Mouse (Mus musculus) limb, embryonic 14.5 days (tissue): ENCODE measurements around the gene Fndc3b. TPM values are rescaled to one million over a fixed set of nuclear protein-coding genes. Genes with fewer than 3 reads are reported as not detected.

Experiments used
- ATAC-seq: fragments of 200-750 bp; cut with Nextera tagmentation; 2 replicates; pipeline ENCODE4 v1.8.0; 2017; ENCODE audit warnings: low read depth, moderate number of reproducible peaks, moderate TSS enrichment; ENCODE audit not compliant: low FRiP score
- DNase-seq: peaks from one replicate; pipeline ENCODE4 v3.0.0-alpha.2; 2015; ENCODE audit warnings: low spot score
- H3K27ac ChIP-seq: fragments of 300-500 bp; sonication (generic); replicated peaks from 2 replicates; pipeline ENCODE4 v1.5.1; 2014; ENCODE audit warnings: low read depth, mild to moderate bottlenecking, low read length, moderate library complexity, mixed read lengths
- H3K27me3 ChIP-seq: fragments of 300-500 bp; sonication (generic); 2 replicates; pipeline ENCODE4 v1.6.1; 2014; ENCODE audit warnings: low read length, mixed read lengths; ENCODE audit not compliant: control insufficient read depth, insufficient read depth
- H3K36me3 ChIP-seq: fragments of 300-500 bp; sonication (generic); 2 replicates; pipeline ENCODE4 v1.6.1; 2014; ENCODE audit warnings: mild to moderate bottlenecking, low read length, moderate library complexity, mixed read lengths; ENCODE audit not compliant: control insufficient read depth, insufficient read depth
- H3K4me1 ChIP-seq: fragments of 300-500 bp; sonication (generic); 2 replicates; pipeline ENCODE4 v1.6.1; 2014; ENCODE audit warnings: antibody characterized with exemption, low read length, mixed read lengths; ENCODE audit not compliant: control insufficient read depth, insufficient read depth
- H3K4me2 ChIP-seq: fragments of 300-500 bp; sonication (generic); replicated peaks from 2 replicates; pipeline ENCODE4 v1.6.1; 2014; ENCODE audit warnings: low read depth, mild to moderate bottlenecking, low read length, moderate library complexity; ENCODE audit not compliant: severe bottlenecking
- H3K4me3 ChIP-seq: fragments of 300-500 bp; sonication (generic); replicated peaks from 2 replicates; pipeline ENCODE4 v1.5.1; 2014; ENCODE audit warnings: low read length
- H3K9ac ChIP-seq: fragments of 300-500 bp; sonication (generic); 2 replicates; pipeline ENCODE4 v1.6.1; 2014; ENCODE audit warnings: mild to moderate bottlenecking, low read depth, low read length, moderate library complexity; ENCODE audit not compliant: severe bottlenecking
- H3K9me3 ChIP-seq: fragments of 300-500 bp; sonication (generic); 2 replicates; pipeline ENCODE4 v1.6.1; 2016; ENCODE audit warnings: low read length; ENCODE audit not compliant: control insufficient read depth
- POLR2A ChIP-seq: fragments of 200-500 bp; IDR thresholded peaks from 2 replicates; pipeline ENCODE4 v1.8.0; 2012; ENCODE audit warnings: inconsistent platforms, mild to moderate bottlenecking, moderate library complexity, borderline replicate concordance; ENCODE audit not compliant: insufficient read depth, insufficient read length; ENCODE audit errors: extremely low read depth
- WGBS: fragments of 180-500 bp; shearing (Covaris S2); extraction: QIAGEN DNeasy Blood & Tissue Kit; methylation state at CpG from one replicate; pipeline ENCODE4 v1.1.7; 2014; 5-methylcytosine and 5-hydroxymethylcytosine counted together
- polyA plus RNA-seq, 2 experiments: library from polyadenylated mRNA; depleted of rRNA in 1 of 2; stranded (reverse) in 1 of 2; unstranded in 1 of 2; fragments of >200 nt; fragmentation: Nextera tagmentation in 1 of 2; extraction: Ambion mirVana in 1 of 2; gene quantifications; 2 replicates each; pipeline versions ENCODE4 v1.2.1 to v1.2.3; 2012 to 2014

Fndc3b gene
- polyA plus RNA-seq, 2 experiments: 39.6 to 41.3 TPM

- Histone ChIP-seq H3K9me3 (no peaks in the 10 kb centered on the region), H3K4me3 (no peak overlapping the region), H3K27me3 (no peaks in the 10 kb centered on the region), H3K36me3 (peaks cover 11% of the 10 kb centered on the region; the same call in 1 of the 2 replicates), H3K4me2 (no peak overlapping the region), H3K4me1 (peaks cover 38% of the 10 kb centered on the region), H3K9ac (no peak overlapping the region), H3K27ac (no peak overlapping the region)
- DNase-seq: no peak
- WGBS: 82% methylated on average over 11 of the region's 11 CpGs
- TF ChIP-seq POLR2A: no peak
- no peak for ATAC-seq
Observed at GRCm38 (mm10) chr3:27613828-27614227, 97.3 kb downstream of the Fndc3b start.

GRCm38 (mm10) chr3:27613011-27613410, 98.1 kb downstream of the Fndc3b start:
- ATAC-seq: no peak
- Histone ChIP-seq H3K4me1 (peaks cover 43% of the 10 kb centered on the region), H3K27ac (no peak overlapping the region), H3K9me3 (no peaks in the 10 kb centered on the region), H3K27me3 (no peaks in the 10 kb centered on the region), H3K4me3 (no peak overlapping the region), H3K36me3 (peaks cover 3% of the 10 kb centered on the region; the same call in 1 of the 2 replicates), H3K4me2 (no peak overlapping the region), H3K9ac (no peak overlapping the region)
- no peak for DNase-seq
- no peak for TF ChIP-seq POLR2A
- WGBS: 62% methylated on average over 4 of the region's 4 CpGs

- H3K27me3 ChIP-seq: no peaks in the 10 kb centered on the region
- no peak for TF ChIP-seq POLR2A
- 0 out of 2 replicates have a peak, but pooled peaks cover 3% of the 10 kb centered on the region for H3K36me3 ChIP-seq
- ATAC-seq: no peak
- no peaks in the 10 kb centered on the region for H3K9me3 ChIP-seq
- H3K9ac ChIP-seq: no peak overlapping the region
- DNase-seq: no peak
- H3K4me2 ChIP-seq: no peak overlapping the region
- no peak overlapping the region for H3K4me3 ChIP-seq
- H3K27ac ChIP-seq: no peak overlapping the region
- 84% methylated on average over 5 of the region's 5 CpGs for WGBS
- peaks cover 44% of the 10 kb centered on the region for H3K4me1 ChIP-seq
Observed at GRCm38 (mm10) chr3:27611986-27612385, 99.1 kb downstream of the Fndc3b start.

DNA sequence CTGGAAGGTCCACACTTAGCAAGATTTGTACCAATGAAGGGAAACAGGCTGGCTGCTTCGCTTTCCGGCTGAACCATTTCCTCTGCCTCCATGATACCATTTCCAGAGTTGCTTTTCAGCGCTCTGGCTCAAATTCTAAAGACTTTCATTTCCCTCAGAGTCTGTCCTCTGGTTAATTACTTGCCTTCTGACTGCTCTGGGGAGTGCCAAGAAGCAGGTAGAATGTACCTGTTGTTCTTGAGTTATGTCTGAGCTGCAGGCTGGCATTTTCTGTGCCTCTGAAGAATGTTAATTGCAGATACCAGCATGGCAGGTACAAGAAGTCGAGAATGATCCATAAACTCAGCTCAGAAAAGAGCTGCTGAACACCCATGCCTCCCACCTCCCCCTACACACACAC, 100.6 kb downstream of the Fndc3b start:
- H3K4me1 ChIP-seq: peaks cover 39% of the 10 kb centered on the region
- 47% methylated on average over 4 of the region's 4 CpGs for whole genome bisulfite sequencing
- H3K4me3 ChIP-seq: no peak overlapping the region
- no peak for DNase-seq
- no peak for ATAC-seq
- TF ChIP-seq POLR2A: no peak
- no peaks in the 10 kb centered on the region for H3K27me3 ChIP-seq
- no peak overlapping the region for H3K9ac ChIP-seq
- H3K36me3 ChIP-seq: 0 out of 2 replicates have a peak, but pooled peaks cover 3% of the 10 kb centered on the region
- no peak overlapping the region for H3K4me2 ChIP-seq
- H3K27ac ChIP-seq: peak overlapping the region; percentile 61
- H3K9me3 ChIP-seq: no peaks in the 10 kb centered on the region

DNA sequence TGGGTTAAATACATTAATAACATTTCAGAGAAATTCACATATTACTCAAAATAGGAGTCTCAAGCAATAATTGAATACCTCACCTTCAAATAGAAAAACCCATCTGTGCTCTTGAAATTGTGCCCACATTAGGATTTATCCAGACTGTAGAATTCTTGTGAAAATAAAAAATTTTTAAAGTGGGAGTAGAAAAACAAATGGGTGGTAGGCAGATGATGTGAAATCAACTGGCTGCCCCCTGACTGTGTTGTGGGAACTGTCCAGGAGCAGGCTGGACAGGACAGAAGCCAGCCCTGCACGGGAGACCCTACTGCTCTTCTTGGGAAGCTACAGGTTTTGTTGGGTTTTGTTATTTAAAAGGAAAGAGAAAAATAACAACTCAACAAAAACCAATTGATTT, 101.0 kb downstream of the Fndc3b start:
- Histone ChIP-seq H3K27me3 (no peaks in the 10 kb centered on the region), H3K4me1 (peaks cover 39% of the 10 kb centered on the region)
- no peak for ATAC-seq

GRCm38 (mm10) chr3:27607796-27608151, 103.3 kb downstream of the Fndc3b start:
- peak overlapping the region; percentile 93 for H3K27ac ChIP-seq
- 57% methylated on average over 7 of the region's 7 CpGs for WGBS
- H3K4me3 ChIP-seq: no peak overlapping the region
- no peaks in the 10 kb centered on the region for H3K9me3 ChIP-seq
- no peaks in the 10 kb centered on the region for H3K36me3 ChIP-seq
- H3K4me1 ChIP-seq: peaks cover 51% of the 10 kb centered on the region
- H3K4me2 ChIP-seq: peak overlapping the region; percentile 13; the same call in 1 of the 2 replicates
- no peak overlapping the region for H3K9ac ChIP-seq
- peak; percentile 76 for DNase-seq
- peak; percentile 69 for ATAC-seq
- TF ChIP-seq POLR2A: no peak
- no peaks in the 10 kb centered on the region for H3K27me3 ChIP-seq

More for the DNA sequence above, 101.0 kb downstream of the Fndc3b start:
- no peak for DNase-seq
- H3K9ac ChIP-seq: no peak overlapping the region
- no peak for TF ChIP-seq POLR2A
- H3K36me3 ChIP-seq: 0 out of 2 replicates have a peak, but pooled peaks cover 3% of the 10 kb centered on the region
- H3K27ac ChIP-seq: 0 out of 2 replicates have a peak overlapping the region, but pooled peaks have one; percentile 33
- no peaks in the 10 kb centered on the region for H3K9me3 ChIP-seq
- no peak overlapping the region for H3K4me3 ChIP-seq
- no peak overlapping the region for H3K4me2 ChIP-seq
- WGBS: 67% methylated on average over 1 of the region's 1 CpGs
